Mouse (Mus musculus) MEL-GATA-1-ER (cell line): Measurements from ENCODE around the gene Timm9.
"Not testable (repeated sequence)": the region's sequence is repeated elsewhere in the genome, so short reads cannot be mapped to it uniquely, and the experiment has no call there.

Experiments
- DNase-seq: peaks from one replicate; pipeline ENCODE4 v3.0.0-alpha.2; 2012; ENCODE audit warnings: low read depth; ENCODE audit errors: extremely low read depth

Gene Timm9

DNA sequence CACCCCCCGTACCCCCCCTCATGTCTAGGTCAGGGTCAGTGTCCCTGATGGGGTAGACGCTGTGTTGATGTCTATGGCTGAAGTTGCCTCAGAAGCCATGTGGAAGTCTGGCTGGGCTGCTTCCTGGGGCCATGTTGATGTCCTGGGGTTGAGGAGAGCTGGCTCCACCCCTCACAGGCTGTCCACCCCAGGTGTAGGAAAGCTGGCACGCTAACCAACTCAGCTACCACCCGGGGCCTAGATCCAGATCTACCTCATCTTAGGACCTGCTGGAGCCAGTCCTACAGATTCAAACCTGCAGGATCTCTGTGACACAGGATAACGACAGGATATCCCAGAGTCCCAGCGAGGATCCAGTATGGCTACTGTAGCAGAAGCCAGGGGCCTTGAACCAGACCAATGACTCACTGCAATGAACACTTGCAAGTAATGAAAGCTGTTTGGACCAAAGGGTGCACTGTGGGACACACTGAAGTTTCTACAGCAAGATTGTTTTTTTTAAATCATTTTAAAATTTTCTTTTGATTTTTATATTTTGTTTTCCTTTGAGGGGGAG lies 29.2 kb downstream of the Timm9 start:
- DNase-seq = no peak

DNA sequence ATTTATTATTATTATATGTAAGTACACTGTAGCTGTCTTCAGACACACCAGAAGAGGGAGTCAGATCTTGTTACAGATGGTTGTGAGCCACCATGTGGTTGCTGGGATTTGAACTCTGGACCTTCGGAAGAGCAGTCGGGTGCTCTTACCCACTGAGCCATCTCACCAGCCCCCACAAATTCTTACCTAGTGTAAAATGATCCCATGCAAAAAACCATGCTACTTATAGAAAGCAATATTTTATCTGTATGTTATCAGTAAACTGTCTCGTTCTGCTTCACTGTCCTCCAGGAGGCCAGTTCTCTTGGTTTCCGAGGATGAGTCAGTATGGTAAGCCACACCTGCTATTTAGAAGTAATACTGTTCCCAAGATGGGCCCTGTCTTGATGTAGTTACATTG lies 32.2 kb downstream of the Timm9 start:
- DNase-seq = not testable (repeated sequence)

DNA sequence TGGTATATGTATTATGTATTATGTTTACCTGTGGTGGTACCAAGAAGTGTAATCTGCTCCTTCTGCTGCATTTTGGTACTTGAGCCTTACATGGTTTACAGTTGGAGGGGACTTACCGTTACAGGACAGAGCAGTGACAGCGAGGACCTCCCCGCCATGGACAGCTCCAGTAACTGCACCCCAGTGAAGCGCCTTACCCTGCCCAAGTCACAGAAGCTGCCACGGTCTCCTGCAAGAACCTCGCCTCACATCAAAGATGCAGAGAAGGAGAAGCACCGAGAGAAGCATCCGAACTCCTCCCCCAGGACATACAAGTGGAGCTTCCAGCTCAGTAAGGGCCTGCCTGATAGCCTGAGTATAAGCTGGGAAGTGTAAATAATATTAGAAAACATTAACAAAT lies 50.2 kb downstream of the Timm9 start:
- no peak for DNase-seq
